Mouse (Mus musculus): Measurements from ENCODE around the gene Lrrc49. TPM values are rescaled to one million over a fixed set of nuclear protein-coding genes. Genes with fewer than 3 reads are reported as not detected.

The Lrrc49 gene
- polyA plus RNA-seq, 1 experiment from 2014 or later: 9.0 TPM

DNA sequence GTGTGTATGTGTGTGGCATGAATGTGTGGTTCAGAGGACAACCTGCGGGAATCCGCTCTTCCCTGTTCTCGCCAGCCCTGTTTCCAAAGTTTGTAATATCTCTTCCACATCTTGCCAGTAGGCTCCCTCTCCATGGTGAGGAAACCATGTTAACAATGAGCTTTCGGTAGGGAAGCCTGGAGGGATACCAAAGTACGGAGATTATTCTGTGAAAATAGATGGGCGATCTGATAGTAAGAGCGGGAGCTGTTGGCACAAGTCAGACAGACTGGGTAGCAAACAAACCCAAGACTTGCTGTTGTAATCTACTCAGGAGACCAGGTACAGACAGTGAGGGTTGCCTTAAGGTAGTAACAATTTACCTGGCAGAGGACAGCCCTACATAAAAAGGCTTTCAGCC, 124.1 kb downstream of the Lrrc49 start:
- WGBS: 86% methylated on average over 7 of the region's 7 CpGs
- Histone ChIP-seq H3K4me1 (ENCODE audit: insufficient read depth, low read depth, low read length) (no peaks in the 10 kb centered on the region), H3K27me3 (replicated peaks; ENCODE audit: insufficient read depth, low read length) (no peaks in the 10 kb centered on the region), H3K4me2 (replicated peaks; ENCODE audit: low read depth, low read length) (no peak overlapping the region), H3K27ac (ENCODE audit: low read length) (no peak overlapping the region), H3K9ac (replicated peaks; ENCODE audit: low read depth) (no peak overlapping the region), H3K4me3 (ENCODE audit: low read depth, low read length) (no peak overlapping the region), H3K36me3 (ENCODE audit: insufficient read depth, low read length) (no peaks in the 10 kb centered on the region), H3K9me3 (ENCODE audit: low read length) (no peaks in the 10 kb centered on the region)
- TF ChIP-seq CTCF (IDR thresholded peaks at IDR 0.05): no peak
- TF ChIP-seq EP300 (IDR thresholded peaks at IDR 0.05): no peak
- no peak for ATAC-seq
- DNase-seq (ENCODE audit: low spot score): no peak

DNA sequence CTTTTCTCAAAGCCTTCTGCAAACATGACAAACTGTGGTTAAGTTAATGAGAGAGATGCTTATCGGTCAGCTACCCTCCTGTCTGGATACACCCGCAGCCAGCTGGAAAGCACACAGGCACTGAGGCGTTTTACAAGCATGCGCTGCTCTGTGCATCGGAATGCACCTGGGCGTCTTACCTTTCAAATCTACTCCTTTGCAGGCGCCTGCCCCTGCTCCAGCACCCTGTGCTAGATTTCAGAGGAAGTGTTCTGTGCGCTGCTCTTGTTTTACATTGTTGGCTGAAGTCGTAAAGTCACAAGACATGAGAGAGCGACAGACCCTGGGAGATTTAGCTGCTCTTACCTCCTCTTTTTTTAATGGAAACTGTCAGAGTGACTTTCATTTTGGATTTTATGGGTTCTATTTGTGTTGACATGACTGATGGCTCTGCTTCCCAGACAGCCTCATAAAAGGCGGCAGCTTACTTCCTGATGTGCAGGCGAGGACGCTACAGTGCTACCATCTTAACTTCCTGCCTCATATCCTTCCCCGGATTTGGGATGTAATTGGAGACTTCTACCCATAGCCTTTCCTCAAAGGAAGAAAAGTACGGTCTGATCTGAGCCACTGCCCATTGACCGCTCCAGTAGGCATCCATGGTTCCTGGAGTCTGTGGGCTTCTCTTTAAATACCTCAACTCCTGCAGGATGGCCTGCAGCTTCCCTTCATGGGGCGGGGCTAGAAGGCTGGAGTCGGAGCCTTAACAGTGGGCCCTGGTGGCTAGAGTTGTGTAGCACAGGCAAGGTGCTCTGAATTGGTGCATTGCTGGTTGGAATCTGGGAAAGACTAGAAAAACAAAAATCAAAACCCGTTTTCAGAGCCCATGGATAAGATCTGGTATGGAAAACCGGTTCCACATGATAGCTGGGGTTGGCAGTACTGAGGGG, 125.3 kb downstream of the Lrrc49 start:
- Histone ChIP-seq H3K9ac (replicated peaks; ENCODE audit: low read depth) (no peak overlapping the region), H3K36me3 (ENCODE audit: insufficient read depth, low read length) (no peaks in the 10 kb centered on the region), H3K4me2 (replicated peaks; ENCODE audit: low read depth, low read length) (0 out of 2 replicates have a peak overlapping the region, but pooled peaks have one; percentile 6), H3K9me3 (ENCODE audit: low read length) (no peaks in the 10 kb centered on the region), H3K27ac (ENCODE audit: low read length) (no peak overlapping the region), H3K4me1 (ENCODE audit: insufficient read depth, low read depth, low read length) (no peaks in the 10 kb centered on the region), H3K4me3 (ENCODE audit: low read depth, low read length) (no peak overlapping the region), H3K27me3 (replicated peaks; ENCODE audit: insufficient read depth, low read length) (no peaks in the 10 kb centered on the region)
- ATAC-seq (peak; percentile 38), DNase-seq (ENCODE audit: low spot score) (peak; percentile 49)
- TF ChIP-seq EP300 (IDR thresholded peaks at IDR 0.05): no peak
- peak; percentile 59 for TF ChIP-seq CTCF (IDR thresholded peaks at IDR 0.05)
- WGBS: 41% methylated on average over 20 of the region's 20 CpGs

DNA sequence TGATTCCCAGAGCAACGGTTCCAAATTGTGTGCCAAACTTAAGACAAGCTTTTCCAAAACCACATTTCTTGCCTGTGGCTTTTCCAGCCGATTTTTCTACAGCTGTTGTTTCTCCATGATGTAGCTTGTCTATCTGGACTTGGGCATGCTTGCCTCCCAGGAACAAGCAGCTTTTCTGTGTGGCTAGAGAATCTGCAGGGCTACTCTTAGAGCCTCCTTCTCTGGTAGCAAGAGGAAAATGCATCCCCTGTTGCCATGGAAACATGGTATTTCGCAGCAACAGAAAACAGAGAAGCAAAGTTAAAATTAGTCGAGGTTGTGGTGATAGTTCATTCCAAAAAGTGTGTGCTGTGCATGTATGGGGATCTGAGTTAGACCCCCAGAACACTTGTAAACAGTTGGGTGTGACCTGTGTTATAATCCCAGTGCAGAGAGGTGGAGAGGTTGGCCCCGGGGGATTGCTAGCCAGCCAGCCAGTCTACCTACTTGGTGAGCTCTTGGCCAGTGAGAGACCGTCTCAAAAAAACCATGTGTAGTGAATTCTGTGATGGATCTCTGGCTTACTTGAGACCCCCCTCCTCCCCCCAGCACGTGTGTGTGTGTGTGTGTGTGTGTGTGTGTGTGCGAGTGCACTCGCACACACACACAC, 126.2 kb downstream of the Lrrc49 start:
- H3K4me3 ChIP-seq (ENCODE audit: low read depth, low read length): no peak overlapping the region
- H3K27ac ChIP-seq (ENCODE audit: low read length): no peak overlapping the region
- no peaks in the 10 kb centered on the region for H3K9me3 ChIP-seq (ENCODE audit: low read length)

DNA sequence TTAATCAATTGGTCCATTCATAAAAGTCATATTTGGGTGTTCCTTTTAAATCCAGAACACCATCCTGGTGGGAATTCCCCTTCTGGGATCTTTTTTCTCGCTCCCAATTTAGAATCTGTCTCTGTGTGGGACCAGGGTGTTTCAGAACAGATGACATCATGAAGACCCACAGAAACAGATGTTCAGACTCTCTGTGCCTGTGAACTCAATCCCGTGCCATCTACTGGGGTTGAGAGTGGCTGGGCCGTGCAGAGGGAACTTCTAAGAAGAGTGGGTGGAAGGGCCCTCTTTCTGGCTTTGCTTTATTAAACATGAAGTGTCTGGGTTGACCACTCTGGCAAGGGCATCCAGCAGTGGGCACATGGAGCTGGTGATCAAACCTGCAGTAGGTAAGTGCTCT, 129.5 kb downstream of the Lrrc49 start:
- 60% methylated on average over 3 of the region's 3 CpGs for WGBS

More for the DNA sequence above, 126.2 kb downstream of the Lrrc49 start:
- DNase-seq (ENCODE audit: low spot score) (no peak), ATAC-seq (no peak)
- H3K27me3 ChIP-seq (replicated peaks; ENCODE audit: insufficient read depth, low read length): no peaks in the 10 kb centered on the region
- TF ChIP-seq EP300 (IDR thresholded peaks at IDR 0.05): no peak
- TF ChIP-seq CTCF (IDR thresholded peaks at IDR 0.05): no peak
- H3K4me1 ChIP-seq (ENCODE audit: insufficient read depth, low read depth, low read length): no peaks in the 10 kb centered on the region
- 60% methylated on average over 9 of the region's 9 CpGs for WGBS
- H3K9ac ChIP-seq (replicated peaks; ENCODE audit: low read depth): no peak overlapping the region
- no peaks in the 10 kb centered on the region for H3K36me3 ChIP-seq (ENCODE audit: insufficient read depth, low read length)
- no peak overlapping the region for H3K4me2 ChIP-seq (replicated peaks; ENCODE audit: low read depth, low read length)

DNA sequence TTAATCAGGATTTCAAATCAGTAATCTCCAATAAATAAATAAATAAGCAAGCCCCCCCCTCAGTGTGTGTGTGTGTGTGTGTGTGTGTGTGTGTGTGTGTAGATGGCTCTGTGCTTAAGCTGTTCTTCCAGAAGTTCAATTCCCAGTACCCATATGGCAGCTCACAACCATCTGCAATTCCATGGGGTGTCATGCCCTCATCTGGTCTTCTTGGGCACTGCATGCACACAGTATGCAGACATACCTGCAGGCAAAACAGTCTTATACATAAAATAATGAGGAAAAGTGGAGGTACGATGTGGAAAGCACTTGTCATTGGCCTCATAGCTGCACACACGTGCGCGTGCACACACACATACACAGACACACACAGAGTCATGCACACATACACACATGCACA, 136.7 kb downstream of the Lrrc49 start:
- Histone ChIP-seq H3K9ac (replicated peaks; ENCODE audit: low read depth) (no peak overlapping the region), H3K4me1 (ENCODE audit: insufficient read depth, low read depth, low read length) (no peaks in the 10 kb centered on the region), H3K36me3 (ENCODE audit: insufficient read depth, low read length) (no peaks in the 10 kb centered on the region), H3K27ac (ENCODE audit: low read length) (no peak overlapping the region), H3K4me3 (ENCODE audit: low read depth, low read length) (no peak overlapping the region), H3K4me2 (replicated peaks; ENCODE audit: low read depth, low read length) (no peak overlapping the region), H3K27me3 (replicated peaks; ENCODE audit: insufficient read depth, low read length) (no peaks in the 10 kb centered on the region), H3K9me3 (ENCODE audit: low read length) (no peaks in the 10 kb centered on the region)
- DNase-seq (ENCODE audit: low spot score) (no peak), ATAC-seq (no peak)
- TF ChIP-seq EP300 (IDR thresholded peaks at IDR 0.05) (no peak), CTCF (IDR thresholded peaks at IDR 0.05) (peak; percentile 45)
- 90% methylated on average over 4 of the region's 4 CpGs for WGBS

More for the DNA sequence above, 129.5 kb downstream of the Lrrc49 start:
- H3K9ac ChIP-seq (replicated peaks; ENCODE audit: low read depth): no peak overlapping the region
- ATAC-seq (no peak), DNase-seq (ENCODE audit: low spot score) (no peak)
- H3K4me3 ChIP-seq (ENCODE audit: low read depth, low read length): no peak overlapping the region
- no peak overlapping the region for H3K27ac ChIP-seq (ENCODE audit: low read length)
- H3K36me3 ChIP-seq (ENCODE audit: insufficient read depth, low read length): no peaks in the 10 kb centered on the region
- no peak for TF ChIP-seq CTCF (IDR thresholded peaks at IDR 0.05)
- TF ChIP-seq EP300 (IDR thresholded peaks at IDR 0.05): no peak
- H3K9me3 ChIP-seq (ENCODE audit: low read length): no peaks in the 10 kb centered on the region
- no peaks in the 10 kb centered on the region for H3K27me3 ChIP-seq (replicated peaks; ENCODE audit: insufficient read depth, low read length)
- H3K4me2 ChIP-seq (replicated peaks; ENCODE audit: low read depth, low read length): no peak overlapping the region
- no peaks in the 10 kb centered on the region for H3K4me1 ChIP-seq (ENCODE audit: insufficient read depth, low read depth, low read length)

DNA sequence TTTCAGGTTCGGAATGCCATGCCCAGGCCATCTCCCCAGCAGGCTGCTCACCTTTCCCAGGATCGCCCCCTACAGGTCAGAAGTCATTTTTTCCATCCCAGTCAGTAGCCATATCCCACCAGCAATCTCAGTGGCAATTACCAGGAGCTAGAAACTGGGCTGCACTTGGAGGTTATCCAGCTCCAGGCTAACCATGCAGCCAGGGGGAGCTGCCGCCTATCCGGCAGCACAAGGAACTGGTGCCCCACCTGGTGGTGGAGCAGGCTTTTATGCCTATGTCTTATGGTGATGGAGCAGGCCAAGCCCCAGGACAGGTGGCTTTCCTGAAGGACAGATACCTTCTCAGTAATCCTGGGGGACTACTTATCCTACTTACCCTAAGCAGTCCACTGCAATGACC, 139.8 kb downstream of the Lrrc49 start:
- Histone ChIP-seq H3K9me3 (ENCODE audit: low read length) (no peaks in the 10 kb centered on the region), H3K27me3 (replicated peaks; ENCODE audit: insufficient read depth, low read length) (no peaks in the 10 kb centered on the region), H3K4me3 (ENCODE audit: low read depth, low read length) (no peak overlapping the region), H3K9ac (replicated peaks; ENCODE audit: low read depth) (no peak overlapping the region), H3K4me2 (replicated peaks; ENCODE audit: low read depth, low read length) (no peak overlapping the region), H3K4me1 (ENCODE audit: insufficient read depth, low read depth, low read length) (peaks cover 4% of the 10 kb centered on the region; the same call in 1 of the 2 replicates), H3K36me3 (ENCODE audit: insufficient read depth, low read length) (no peaks in the 10 kb centered on the region), H3K27ac (ENCODE audit: low read length) (no peak overlapping the region)
- 30% methylated on average over 4 of the region's 4 CpGs for WGBS
- TF ChIP-seq EP300 (IDR thresholded peaks at IDR 0.05): no peak
- peak; percentile 88 for TF ChIP-seq CTCF (IDR thresholded peaks at IDR 0.05)
- peak; percentile 61 for DNase-seq (ENCODE audit: low spot score)
- ATAC-seq: peak; percentile 48

Data from lung, postnatal 0 days (tissue).